Mouse (Mus musculus): ENCODE data around the gene Ctnnd2. TPM values are rescaled to one million over a fixed set of nuclear protein-coding genes. Genes with fewer than 3 reads are reported as not detected.

Ctnnd2 gene
- total RNA-seq, 2 experiments from 2014 or later: 2.6 to 2.8 TPM

DNA sequence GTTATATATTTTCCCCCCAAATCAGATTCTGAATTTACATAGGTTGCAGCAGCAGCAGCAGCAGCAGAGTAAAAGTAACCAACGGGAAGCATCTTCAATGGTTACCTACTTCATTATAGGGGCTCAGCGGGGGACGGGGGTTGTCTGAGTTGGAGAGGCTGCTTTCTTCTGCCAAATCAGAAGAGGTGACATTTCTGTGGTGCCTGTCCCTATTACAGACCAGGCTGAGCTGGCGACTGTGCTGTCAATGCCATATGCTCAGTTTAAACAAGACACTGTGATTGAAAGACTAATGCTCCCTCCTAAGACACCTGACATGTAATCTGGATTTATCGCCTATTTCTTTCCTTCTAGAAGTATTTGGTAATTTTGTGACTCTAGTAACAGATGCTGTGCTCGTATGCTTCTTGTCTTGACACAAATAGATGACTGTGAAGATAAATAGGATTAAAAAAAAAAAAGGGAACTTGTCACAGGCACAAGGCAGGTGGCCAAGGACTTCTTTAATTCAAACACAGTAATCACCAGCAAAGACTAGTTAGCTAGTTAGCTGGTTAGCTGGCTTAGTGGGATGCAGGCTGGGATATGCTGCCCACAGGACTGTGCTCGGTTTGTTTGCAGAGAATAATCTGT, 475.4 kb downstream of the Ctnnd2 start:
- no peak for DNase-seq

DNA sequence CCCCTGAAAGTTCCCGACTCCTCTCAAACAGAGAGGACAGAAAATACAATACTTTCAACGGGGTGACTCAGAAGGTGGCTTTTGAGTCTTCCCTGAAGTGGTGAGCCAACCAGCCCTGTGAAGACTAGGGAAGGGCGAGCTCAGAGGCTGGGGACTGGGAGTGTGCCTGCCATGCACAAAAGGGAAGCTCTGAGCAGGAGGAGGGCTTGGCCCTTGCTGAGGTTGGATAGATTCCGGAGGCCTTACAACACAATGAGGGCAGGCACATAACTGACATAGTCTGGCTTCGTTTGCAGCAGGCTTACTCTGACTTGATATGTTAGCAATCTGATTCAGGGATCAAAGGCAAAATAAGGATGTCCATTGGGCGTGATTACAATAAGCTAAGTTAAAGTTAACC, 477.6 kb downstream of the Ctnnd2 start:
- no peak for DNase-seq

DNA sequence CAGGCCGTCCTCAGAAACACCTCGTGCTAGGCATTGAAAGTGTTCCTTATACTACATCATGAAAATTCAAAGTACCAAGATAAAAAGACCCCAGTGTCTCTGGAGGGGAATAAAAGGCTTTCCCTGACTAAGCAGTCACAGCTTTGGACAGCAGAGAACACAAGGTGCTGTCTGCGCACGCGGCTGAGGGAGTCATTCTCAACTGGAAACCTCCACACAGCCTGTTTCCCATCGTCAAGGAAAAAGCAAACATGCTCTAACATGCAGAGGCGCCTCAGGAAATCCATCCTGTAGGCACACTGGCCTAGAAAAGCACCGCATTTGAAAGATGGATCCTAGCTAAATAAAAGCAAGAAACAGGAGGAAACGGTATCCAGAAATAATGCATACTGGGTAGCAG, 483.0 kb downstream of the Ctnnd2 start:
- no peak for DNase-seq

DNA sequence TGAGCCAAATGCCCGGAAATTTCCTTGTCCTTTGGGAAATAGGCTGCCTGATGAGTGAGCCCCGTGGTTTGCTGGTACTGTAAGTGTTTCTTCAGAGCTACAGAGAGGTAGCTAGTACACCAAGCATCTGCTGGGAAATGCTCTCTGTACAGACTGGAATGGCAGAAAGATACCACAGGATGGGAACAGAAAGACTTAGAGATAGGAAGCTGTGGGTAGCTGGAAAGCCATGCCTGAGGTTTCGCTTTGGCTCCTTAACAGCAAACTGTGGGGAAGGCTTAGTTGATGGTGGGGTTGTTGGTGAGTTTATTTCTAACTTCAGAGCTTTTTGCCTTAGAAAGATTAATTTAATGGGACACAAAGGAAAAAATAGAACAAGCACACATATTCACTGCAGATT, 485.2 kb downstream of the Ctnnd2 start:
- no peak for DNase-seq

DNA sequence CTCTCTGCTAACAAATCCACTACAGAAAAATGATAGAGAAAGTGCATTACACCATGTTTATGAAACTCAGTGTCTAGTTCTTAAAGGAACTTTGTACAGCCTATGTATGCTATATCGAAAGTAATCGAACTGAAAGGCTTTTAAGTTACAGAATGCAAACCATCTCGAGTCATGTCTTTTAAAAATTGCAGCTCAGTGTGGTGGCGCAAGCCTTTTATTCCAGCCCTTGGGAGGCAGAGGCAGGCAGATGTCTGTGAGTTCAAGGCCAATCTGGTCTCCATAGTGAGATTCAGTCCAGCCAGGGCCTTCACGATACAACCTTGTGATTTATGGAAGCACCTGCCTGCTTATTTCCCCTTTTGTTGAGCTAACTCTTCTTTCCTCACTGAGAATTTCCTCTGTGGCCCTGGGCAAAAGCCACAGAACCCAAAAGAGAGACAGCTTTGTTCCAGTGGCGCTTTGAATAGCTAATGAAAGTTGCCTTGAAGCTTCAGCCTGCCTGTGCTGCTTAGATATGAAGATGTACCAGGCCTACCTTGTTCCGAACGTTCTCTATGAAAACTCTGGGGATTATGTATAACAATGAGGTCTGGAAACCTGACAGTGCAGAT, 488.3 kb downstream of the Ctnnd2 start:
- DNase-seq: no peak

DNA sequence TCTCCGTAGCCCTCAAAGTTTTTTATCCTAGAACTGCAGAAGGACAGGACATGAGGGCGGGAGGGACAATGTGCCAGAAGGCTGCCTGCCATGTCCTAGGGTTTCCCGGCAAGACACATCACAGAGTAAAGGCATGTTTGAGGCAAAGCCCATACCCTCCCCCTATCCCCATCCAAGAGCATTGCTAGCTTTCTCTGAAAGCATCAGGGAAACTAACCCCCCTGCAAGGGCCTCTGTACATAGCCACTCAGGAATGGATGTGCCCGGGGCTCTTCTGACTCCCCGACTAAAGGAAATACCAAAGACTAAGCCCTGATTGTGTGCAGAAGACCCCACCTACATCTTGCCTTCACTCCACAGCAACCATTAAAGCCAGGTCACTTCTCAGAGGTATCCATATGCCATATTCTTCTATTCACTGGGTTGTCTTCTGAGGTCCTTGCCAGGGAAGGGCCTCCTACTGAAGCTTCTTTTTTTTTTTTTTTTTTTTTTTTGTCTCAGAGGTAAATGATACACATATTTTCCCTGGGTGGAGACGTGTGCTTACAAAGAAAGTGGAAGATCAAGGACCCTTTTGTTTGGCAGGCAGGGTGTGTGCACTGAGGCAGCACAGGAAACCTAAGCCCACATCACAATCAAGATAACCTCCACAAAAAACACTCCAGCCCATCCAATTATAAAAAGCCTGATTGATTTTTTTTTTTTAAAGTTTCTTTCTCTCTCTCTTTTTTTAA, 489.5 kb downstream of the Ctnnd2 start:
- DNase-seq: no peak

DNA sequence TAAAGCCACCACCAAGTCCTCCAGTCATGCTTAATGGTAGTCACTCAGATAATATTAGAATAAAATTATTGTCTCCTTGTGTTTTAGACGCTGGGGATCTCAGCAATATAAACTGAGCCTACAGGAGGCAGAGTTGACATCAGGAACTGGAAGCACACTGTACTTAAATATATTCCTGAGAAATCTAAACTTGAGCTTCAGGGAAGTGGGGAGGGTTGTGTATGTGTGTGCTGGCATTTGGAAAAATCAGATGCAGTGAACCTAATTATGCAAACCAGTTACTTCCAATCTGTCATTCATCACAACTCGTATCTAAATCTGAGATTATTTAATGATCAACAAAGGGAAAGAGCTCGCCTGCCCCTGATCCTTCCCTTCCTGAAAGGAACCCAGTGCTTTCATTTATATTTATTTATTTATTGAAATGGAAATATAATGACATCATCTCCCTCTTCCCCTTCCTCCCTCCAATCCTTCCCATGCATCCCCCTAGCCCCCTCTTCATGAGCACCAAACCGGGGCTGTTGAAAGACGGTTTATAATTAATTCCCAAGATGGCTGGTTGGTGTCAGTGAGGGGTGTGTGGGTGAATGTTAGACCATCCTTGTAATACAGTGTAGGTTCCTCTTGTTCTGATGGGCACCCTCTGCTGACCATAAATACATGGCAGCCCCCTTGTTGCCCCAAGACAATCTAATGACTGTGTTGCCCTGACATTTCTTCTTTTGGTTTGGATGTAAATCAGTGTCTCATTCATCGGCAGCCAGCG, 495.6 kb downstream of the Ctnnd2 start:
- DNase-seq: no peak

DNA sequence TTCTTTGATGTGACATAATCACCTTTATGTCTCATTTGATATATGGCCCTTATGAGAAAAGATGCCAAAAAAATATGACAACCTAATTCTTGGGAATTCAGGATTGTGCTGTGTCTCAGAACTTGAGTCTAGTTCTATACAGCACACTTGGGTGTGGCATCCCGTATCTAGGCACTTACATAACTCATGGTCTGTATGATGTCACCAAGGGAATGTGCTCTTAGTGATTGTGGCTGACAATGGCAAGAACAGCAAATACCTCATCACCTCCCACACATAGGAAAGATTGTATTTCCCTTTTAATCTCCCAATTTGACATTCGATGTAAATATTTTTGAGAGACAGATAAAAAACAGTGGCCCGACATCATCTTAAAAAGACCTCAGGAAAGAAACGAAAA, 509.5 kb downstream of the Ctnnd2 start:
- no peak for DNase-seq

DNA sequence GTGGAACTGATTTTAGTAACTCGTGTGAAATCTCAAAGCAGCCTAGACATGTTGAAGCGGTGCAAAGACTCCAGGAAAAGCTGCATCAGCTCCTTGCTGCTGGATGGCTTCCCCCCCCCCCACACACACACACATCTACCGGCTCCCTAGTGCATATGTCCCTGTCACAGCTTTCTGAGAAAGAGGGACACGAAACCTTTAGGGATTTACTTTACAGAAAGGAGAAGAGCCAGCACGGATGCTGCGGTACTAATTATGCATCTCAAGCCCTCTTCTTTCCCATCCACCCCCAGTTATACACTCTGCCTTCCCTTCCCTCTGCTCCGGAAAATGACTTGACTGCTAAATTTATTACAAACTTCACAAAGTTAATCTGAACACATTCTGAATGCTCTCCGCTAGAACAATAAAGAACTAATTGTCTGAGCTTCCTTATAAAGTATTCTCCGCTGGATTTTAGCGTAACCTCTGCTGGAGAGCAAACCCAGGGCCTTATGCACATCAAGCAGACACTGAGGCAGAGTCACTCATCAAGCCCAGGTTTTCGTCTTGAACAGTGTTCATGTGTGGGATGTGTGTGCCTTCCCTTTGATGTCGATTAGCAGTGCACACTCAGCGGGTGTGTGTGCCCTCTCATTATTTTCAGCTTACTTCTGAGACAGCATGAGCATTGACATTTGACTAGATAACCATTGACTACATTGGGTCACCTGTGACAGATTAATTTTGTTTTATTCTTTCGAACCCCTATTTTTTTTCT, 510.1 kb downstream of the Ctnnd2 start:
- DNase-seq: no peak

DNA sequence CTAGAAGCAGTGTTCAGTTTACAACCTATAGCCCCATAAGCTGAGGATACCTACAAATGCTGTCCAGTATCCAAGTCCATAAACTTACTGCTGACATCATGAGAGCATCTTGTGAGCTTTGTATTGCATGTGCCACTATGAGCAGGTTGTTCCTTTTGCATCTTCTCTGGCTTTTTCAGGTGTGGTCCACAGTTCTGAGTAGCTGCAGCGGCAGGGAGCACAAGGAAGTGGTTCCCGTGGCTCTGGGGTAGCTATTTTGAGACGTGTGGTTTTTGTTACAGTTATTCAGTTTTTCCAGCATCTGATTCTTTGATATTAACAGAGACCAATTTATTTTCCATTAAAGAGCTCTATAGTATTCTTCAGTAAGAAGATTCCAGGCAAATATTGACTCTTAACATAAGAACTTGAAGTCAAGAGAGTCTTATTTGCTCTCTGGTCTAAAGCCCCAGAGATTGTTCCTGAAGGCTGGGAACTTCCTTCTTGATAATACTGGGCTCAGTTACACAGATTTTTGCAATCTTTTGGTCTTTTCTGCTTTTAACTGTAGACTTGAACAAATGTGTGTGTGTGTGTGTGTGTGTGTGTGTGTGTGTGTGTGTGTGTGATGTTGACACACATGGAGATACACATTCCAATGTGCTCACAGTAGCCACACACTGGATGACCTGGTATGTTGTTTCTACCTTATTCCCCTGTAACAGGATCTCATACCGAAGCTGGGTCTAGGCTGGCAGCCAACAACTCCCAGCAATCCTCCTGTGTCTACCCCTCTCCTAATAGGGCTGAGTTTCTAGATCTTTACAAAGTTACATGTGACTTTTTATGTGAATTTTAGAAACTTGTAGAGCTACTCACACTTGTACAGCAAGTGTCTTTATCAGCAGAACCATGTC, 514.1 kb downstream of the Ctnnd2 start:
- DNase-seq: no peak

DNA sequence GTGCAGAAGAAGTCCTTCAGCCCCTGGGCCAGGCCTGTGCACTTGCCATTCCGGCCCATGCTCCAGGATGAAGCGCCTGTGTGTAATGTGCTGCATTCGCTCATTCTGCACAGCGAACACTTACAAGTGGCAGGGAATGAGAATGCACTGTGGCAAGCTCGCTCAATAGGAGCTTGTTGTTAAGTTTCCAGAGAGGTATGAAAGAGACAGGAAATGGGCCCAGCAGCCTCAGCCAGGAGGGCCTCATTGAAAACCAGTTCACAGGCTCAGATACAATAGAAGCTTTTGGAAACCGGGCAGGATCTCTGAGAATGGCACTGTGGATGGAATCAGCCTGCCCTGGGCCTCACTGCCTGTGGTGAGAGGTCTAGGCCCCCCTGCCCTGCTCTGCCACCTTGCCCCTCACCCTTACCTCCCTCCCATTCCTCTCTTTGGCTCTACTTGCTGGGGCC, 521.4 kb downstream of the Ctnnd2 start:
- DNase-seq: no peak

DNA sequence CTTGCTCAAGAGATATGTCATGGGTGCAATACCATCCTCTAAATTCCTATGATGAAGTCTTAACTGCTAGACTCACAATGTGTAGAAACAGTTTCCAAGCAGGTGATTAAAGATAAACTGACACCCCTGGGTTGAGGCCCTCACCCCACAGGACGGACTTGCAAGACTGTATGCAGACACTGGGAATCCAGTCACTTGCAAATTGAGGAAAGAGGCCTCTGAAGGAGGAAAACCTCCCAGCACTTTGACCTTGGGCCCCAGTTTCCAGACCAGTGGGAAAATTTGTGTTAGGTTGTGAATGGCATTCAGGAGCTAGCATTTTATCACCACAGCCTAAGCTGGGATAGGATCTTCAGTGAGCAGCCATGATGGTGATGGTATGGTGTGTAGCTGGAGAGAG, 521.9 kb downstream of the Ctnnd2 start:
- no peak for DNase-seq

DNA sequence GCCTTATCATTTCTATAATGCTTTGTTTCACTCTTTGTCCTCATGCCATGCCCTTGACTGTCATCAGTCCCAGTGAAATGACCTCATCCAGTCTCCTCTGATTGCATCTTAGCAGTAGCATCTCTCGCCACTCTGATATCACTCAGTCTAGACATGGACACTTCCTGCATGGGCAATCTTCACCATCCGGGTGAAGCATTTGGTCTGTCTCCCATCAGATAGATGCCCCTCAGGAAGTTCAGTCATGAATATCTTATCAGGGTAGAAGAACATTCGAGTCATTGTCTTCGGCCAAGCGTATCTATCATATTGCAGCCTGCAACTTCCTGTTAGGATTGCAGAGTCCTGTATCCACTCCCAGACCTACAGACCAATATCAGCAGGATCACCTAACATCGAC, 523.5 kb downstream of the Ctnnd2 start:
- DNase-seq: no peak

DNA sequence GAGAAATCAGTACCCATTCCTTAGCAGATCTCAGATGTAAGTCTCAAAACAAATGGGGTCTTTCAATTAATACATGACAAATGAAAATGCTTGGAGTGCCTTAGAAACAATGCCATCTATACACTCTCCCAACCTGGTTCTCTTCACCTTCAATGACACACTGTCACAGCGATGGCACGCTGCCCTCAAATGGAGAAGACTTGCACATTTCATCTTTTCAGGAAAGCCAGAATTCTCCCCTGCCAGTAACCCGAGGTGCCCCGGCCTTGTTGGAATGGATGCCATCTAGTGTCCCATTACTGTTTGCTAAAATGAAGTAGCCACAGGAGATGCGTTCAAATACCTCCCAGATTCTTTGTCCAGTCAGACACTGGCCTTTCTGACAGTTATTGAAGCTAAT, 525.0 kb downstream of the Ctnnd2 start:
- DNase-seq: no peak

DNA sequence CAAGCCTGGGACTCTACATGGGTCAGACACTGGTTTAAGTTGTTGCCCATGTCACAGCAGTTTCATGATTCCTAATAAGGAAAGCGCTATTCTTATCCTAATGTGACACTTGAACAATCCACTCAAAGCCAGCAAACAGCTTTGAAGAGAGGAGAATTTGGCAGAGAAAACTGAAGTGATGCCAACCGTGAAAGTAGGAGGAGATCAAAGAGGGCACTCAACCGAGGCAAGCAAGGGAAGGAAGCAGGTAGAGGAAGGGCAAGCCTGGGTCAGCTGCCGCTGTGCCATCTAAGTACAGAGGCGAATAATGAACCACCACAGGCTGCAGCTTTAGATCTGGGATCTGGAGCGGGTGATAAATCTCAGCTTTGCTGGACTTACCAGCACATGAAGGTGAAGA, 528.4 kb downstream of the Ctnnd2 start:
- DNase-seq: no peak

DNA sequence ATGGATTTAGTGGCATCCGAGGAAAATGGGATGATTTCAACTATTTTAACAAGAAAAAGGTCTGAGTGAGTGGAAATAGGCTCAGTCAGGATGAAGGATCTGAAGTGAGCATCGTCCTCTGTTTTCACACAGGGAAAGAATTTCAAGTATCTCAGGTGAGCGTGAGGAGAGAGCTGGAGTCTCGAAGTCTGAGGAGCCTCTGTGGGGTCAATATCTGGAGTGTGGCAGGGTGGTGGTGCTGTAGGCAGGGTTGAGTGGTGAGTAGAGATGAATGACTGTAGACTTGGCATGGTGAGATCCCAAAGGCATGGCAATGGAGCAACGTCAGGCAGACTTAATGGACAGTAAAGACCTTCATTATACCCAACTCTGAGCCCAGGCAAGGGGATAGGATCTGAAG, 529.2 kb downstream of the Ctnnd2 start:
- DNase-seq: no peak

DNA sequence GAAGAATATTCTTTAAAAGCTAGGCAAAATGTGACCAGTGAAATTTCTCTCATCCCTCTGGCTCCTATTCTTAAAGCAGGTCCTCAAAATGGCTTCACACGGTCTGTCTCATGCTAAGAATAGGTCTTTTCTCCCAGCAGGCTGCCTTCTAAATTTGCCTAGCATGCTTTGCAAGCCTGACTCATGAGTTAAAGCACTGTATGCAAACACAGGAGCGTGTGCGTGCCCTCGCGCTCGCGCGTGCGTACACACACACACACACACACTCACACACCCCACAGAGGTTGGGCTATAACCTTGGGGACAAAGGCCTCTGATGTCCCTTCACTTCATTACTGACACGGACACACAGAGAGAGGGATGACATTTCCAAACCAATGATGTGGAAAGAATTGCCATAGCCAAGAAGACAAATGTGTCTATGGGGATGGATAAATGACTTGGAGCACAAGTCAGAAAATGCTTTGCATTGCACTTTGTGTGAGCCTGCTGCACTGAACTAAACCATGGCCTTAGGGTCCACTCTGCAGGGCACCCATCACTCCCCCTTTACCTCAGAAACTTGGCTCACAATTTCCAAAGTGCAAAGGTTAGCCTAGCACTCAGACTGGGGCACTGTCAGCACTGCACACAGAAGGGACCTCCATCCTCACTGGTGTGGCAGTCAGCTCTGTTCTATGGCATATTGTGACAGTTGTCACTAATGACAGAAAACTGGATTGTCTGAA, 536.8 kb downstream of the Ctnnd2 start:
- no peak for DNase-seq

DNA sequence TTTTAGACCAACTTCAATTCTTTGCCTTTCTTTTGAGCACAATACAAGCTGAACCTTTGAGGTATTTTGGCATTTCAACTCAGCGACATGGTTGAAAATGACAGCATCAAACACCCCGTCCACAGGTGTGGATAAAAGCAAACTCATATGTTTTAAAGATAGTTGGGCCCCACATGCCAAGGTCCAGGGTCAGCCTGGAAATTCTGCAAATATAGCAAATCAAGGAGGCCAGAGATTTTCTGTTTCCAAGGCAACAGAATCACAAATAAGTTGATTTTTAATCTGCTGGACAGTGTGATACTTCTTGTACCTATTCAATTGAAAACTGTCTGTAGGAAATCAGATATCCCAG, 537.3 kb downstream of the Ctnnd2 start:
- DNase-seq: no peak

DNA sequence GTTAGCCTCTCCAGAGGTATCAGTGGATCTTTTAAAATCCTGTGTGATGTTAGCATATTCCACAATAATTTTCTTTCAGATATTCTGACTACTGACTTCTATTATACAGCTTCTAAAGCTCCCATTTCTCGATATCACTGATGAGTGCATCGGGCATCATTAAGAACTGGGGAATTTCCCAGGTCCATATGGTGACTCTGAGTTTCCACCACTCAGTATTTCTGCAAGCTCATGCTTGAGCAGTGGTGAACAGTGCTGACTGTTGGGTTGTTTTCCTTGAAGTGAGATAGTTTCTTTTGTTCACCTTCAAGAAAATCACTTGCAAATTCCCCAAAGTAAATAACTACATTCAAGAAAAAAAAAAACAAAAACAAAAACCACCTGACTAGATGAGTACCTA, 542.4 kb downstream of the Ctnnd2 start:
- DNase-seq: no peak

DNA sequence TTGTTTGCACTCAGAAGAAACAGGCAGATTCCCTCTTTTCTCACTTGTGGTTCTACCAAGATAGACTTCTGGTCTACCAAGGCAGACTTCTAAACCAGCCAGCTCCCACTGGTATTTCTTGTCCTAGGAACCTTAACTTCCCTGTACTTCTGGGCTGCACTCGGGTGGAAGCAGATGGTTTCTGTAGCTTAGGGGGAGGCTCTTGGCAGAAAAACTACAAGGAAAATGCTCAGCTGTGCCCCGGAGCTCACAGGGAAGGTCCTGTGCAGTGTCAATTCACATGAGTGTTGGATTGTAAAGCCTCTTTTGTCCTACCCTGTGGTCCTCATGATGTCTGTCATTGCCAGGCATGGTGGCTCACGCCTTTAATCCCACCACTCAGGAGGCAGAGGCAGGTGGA, 546.4 kb downstream of the Ctnnd2 start:
- no peak for DNase-seq

All from adrenal gland, postnatal 36 days (tissue).